Mouse (Mus musculus) kidney, postnatal 36 days (tissue): ENCODE measurements at regions not wholly inside any gene's neighbourhood (a gene's known extent, or its start where the extent isn't known, plus 50 kb on each side); places are given as distances from the start of the nearest gene placed in this dataset.

Experiments used
- DNase-seq, 2 experiments: peaks; one replicate each; pipeline ENCODE4 v3.0.0; 2021 to 2022; ENCODE audit warnings: mixed read lengths in 2 of 2

DNA sequence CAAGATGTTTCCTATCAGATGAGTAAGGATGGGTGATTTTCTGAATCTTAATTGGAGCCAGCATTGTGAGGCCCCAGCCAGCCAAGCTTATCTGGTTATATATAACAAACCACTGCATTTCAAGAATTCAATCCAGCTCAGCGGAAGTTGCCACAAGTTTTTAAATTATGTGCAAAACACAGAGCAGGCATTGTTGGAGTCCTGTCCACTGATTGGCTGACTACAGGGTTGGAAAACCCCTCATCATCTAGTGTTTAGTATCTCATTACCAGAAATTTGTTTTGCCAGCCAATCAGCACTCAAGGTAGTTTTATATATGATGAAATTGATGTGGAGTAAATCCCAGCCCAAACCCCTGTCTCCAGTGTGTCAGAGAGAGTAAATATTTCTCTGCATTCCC, 578.5 kb upstream of the Intu start:
- no peak for DNase-seq

DNA sequence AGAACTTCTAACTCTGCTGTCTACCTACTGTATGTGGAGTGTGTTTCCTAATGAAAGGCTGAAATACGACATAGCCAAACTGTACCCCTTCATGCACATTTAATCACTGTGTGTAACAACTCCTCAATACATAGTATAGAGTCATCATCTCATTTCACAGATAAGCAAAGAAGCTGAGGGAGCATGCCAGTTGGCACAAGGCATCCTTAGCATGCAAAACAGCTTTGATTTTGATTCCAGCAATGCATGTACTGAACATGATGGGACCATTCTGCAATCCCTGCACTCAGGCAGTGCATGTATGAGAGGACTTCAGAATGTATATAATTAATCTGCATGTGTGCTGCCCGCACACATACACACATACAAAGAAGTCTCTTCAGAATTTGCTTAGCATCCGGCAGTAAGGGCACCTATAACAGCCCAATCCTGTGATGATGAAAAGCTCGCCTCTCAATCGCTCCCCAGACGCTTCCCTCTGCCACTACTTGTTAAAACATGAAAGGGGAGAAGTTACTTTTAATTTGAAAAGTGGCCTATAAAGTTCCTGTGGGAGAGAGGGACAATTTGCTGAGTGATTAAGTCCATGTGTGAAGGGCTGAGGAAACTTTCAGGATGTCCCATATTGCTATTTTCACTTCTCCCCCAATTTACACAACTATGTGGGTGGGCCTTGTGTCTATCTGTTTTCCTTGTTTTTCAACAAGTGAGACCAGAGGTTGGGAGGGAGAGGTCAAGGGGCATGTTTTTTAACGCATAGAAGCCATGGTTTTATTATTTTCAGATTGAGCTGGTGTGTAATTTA, 569.0 kb upstream of the Intu start:
- DNase-seq: no peak

DNA sequence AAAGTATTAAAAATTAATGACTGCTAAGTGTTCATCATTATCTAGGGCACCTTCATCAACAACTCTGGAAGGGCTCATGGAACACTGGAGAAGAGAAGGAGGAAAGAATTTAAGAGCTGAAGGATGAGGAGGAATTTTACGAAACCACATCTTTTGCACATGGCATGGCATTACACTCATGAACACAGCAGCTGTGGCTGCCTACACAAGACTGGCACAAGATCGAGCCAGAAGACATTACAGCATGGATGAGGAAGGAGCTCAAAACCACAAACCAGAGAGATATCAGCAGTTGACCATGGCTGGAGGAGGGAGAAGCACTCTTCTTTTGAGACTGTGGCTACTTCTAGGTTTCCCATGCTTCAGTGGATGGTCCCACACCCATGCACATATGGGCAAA, 565.7 kb upstream of the Intu start:
- DNase-seq: no peak

DNA sequence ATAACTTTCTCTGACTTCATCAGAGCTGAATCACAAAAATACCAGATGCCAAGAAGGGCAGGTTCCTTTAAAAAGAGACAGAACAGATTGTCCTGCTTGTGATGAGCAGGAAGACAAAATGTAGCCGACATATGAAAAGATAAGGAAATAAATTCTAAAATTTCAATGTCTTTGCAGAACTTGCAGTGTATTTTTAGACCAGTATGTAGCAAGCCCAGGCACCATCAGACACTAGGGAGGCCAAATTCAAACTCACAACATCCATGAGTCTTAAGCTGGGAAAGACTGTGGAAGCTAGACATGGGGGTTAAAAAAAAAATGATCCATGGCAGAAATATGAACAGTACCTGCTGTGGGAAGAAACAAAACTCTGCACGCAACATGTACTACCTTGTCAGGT, 564.7 kb upstream of the Intu start:
- DNase-seq: no peak

DNA sequence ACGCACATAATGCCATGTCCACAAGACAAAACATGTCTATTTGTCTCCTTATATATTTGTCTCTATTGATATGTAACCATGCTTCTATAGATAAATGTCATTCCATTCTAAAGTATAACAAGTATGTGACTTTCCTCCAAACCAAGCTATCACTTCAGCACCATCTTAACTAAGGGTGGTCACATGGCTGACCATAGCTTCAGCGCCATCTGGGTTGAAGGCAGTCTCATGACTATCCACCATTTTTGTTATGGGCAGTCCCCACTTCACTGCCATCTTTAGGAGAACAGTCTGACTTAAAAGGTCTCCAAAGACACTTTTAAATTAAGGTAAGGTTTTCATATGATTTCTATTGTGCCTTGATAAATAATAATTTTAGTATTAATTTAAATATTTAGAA, 554.1 kb upstream of the Intu start:
- no peak for DNase-seq

DNA sequence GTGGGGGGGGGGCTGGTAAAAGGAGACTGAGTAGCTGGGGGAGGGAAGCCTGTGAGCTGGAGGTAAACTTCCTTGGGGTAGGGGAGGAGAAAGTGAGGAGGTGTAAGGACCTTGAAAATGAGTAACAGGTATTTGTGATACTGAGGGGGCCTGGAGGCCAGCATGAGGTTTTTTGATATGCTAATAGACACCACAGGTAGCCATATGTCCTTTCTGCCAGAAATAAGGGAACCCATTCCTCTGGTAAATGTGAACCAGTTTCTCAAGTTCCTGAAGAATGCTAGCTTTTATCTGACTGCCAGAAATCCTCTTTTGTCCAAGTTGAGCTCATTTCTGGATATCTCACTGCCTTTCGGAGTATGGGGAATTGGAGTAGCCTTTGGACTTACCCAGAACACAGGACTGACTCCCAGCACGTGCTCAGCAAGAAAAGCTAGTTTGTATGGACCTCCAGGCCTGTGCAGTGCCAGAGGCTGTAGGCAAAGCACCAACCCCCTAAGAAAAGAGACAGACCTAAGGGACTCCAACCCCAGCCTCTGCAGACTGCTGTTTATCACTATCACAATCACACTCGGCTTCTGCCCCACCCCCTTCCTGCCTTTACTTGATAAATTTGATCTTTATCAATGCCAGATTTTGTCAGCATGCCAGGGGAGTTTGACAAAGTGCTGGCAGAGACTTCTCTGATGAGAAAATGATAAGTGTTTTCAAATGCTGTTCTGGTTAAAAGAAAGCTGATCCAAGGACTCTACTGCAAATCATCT, 552.0 kb upstream of the Intu start:
- no peak for DNase-seq

DNA sequence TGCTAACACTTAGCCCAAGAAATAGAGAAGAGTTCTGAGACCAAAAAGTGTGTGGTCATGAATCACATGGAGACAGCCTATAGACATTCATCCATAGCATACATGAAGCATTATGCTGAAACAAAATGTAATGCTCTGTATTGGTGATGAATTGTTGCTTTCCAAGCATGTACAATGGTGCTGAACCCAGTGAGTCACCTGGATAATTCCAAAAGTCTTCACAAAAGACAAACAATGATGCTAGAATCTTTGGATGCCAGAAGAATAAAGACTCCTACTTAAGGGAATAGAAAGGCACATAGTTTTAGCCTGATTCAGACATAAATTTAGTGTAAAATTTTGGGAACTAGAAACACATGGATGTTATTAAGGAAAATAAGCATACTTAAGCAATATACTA, 548.4 kb upstream of the Intu start:
- DNase-seq: no peak

DNA sequence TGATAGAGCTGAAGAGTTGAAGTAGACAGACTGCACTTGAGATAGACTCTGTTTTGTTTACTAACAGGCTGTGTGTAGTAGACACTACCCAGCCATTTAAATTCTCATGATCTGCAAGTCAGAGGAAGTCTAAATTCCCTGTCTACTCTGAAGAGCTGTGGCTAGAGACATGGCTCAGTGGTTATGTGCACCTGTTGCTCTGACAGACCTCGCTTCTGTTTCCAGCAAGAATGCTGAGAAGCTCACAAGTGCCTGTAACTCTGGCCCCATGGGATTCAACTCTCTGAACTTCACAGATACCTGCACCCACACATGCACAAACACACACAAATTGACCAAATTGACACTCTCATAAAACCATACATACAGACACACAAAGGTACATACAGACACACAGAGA, 543.4 kb upstream of the Intu start:
- DNase-seq: no peak

DNA sequence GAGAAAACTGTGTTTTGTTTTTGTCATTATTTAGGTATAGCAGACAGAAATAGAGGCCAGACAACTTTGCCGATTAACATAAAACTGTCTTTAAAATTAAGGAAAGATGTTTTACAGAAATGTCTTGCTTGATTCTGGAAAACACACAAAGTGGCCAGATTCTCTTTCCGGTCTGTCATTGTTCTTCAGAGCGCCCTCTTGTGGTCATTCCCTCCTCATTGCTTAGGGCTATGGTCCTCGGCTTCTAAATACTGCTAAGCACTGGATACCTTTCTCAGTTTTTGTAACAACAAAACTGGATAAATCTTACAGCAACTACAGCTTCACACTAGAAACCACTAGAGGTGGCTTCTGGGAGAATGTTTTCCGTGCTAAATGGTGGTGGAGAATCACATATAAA, 532.5 kb upstream of the Intu start:
- peak; percentile 39 to 78 for DNase-seq

DNA sequence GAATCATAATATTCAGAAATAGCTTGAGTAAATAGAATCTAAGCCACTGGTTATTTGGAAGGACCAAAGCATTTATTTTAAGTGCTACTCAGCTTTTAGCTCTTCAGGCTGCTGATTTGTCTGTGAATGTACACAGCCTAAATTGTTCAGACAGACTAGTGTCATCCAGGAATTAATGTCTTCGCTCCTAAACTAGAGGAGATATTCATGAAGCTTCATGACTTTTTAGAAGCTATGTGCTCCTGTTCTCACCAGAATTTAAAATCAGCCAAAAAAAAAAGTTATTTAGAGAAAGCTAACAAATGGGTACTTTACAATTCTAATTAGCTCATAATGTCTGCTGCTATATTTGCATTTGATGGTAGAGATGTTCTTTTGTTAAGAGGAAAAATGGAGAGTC, 531.2 kb upstream of the Intu start:
- DNase-seq: no peak

DNA sequence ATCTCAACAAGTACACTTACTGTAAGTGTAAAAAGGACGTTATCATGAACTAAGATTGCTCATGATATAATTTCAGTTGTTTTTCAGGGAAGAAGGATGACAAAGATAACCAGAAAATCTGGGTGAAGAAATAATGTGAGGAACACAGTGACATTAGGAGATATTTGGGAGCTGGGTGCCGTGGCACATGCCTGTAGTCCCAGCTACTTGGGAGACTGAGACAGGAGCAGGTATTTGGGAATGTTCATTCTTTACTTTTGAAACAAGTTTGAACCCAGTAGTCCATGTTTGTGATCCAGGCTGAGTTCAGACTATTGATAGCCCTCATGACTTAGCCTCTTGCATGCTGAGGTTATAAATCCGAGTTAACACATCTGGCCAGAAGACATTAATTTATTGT, 528.2 kb upstream of the Intu start:
- no peak for DNase-seq

DNA sequence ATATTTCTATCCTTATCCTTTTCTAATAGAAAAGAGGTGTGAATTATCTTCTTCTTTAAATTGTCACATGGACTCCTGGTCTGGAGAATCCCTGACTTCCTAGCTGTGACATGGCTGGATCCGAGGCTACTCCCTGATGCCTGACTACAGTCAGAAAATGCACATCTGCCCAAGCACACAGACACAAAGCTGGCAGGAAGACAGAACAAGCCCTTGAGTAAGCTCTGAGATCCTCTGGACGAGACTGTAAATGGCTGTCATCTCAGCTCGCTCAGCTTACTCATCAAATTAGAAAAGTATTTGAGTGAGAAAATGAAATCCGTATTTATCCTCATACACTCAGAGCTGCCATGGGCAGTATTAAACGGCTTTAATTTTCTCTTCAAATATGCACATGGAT, 521.0 kb upstream of the Intu start:
- no peak for DNase-seq

DNA sequence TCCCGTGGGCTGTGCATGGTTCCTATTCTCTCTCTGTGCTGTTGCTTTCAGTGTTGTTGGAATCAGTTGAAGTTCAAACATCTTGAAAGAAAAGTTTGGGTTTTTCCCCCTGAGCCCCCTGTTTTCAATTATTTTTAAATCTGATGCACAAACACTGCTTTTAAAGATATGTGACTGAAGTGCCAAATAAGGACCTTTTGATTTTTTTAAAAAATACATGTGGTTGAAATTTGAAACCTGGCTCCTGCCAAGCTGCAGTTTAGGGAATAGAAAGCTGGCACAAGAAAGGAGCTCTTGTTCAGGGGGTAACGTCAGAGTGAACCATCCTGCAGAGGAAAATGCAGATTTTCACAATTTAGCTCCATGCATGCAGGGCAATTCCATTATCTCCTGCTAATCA, 509.4 kb upstream of the Intu start:
- DNase-seq: no peak

DNA sequence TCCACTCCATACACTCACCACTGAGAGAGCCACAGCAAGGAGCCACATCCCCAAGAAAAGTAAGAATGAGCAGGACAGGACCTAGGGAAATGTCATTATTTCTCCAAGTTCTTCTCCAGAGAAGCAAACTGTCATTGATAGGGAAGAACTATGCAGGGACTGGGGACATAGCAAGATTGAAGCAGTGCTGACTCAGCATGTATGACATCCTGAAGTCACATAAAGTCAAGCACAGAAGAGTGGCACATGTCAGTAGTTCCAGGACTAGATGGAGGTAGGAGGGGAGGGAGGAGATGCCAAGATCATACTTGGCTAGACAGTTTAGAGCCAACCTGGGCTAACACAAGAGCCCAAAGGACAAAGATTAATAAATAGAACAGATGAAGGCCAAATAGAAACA, 503.4 kb upstream of the Intu start:
- DNase-seq: no peak

DNA sequence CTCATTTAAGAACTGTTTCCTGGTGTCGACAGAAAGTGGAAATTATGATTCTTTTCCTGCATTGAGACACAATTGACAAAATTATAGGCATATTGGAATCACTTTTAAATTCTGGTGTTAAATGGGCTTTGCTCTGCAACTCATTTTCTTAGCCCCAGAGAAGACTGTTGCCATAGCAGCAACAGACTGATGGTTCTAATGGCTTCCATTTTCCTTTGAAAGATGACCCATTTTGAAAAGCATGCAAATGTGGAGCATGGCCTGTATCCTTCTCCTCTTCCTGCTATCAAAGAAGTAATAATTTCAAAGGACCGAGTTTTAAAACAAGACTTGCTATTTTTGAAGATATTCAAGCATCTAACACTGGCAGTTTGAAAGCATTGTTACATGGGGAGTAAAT, 494.9 kb upstream of the Intu start:
- no peak for DNase-seq

DNA sequence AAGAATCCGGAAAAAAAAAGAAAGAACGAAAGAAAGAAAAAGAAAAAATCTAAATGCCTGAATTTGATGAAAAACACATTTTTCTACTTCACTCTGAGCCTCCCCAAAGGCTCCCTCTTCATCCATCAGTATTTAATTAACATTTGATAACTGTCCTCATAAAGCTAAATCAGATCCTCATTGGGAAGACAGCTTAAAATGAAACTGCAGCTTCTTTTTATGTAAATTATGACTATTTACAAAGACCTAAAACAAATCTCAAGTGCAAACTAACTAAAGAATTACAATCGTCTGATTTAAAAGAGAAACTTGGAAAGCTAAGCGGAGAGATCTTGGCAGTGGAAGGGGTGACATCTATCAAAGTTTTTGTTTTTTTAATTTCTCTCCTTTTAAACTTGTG, 481.4 kb upstream of the Intu start:
- no peak for DNase-seq

DNA sequence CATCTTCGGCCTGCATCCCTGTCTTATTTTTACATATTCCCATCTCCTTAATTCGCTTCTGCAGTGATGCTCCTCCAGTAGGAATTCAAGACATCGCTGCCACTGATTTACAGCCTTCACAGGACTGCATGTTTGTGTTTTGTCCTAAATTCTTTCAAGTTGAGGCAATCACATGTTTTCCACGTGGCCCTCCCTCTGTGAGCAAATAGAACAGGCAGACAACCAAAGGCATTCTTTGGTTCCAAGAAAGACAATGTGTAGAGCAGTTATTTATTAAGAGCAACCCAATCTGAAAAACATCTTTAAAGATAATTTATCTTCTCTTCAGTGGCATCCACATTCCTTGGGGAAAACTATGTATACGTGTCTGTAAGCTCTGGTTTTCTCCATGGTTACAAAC, 472.8 kb upstream of the Intu start:
- peak in 1 of 2 experiments; percentile 6 for DNase-seq

DNA sequence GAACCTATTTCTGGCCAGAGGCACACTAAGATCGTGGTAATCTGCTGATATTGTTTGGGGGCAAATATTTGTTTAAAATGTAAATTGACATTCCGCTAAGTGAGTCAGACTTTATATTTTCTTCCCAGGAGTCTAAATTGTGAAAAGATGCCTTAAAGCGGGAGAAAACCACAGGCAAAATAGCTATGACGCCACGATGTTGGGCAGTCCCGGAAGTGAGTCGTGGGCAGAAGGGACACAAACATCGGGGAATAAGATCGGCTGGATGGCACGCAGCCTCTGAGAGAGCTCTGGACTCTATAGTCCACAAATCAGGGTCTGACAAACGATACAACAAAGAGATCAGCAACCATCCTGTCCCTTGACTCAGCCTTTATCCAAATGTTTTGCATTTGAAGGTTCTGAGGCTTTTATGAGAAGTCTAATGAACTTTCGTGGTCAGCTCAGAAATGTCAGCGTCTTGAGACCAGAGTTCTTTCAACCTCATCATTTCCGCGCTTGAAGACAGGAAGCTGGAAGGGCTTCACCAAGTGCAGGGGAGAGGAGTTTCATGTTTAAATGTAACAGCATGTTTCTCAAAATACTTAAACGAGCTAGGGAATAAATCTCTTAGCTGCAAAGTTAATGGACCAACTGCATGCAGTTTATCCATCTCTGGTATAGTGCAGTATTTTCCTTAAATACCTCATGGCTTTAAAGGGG, 472.2 kb upstream of the Intu start:
- peak; percentile 3 to 5 for DNase-seq

DNA sequence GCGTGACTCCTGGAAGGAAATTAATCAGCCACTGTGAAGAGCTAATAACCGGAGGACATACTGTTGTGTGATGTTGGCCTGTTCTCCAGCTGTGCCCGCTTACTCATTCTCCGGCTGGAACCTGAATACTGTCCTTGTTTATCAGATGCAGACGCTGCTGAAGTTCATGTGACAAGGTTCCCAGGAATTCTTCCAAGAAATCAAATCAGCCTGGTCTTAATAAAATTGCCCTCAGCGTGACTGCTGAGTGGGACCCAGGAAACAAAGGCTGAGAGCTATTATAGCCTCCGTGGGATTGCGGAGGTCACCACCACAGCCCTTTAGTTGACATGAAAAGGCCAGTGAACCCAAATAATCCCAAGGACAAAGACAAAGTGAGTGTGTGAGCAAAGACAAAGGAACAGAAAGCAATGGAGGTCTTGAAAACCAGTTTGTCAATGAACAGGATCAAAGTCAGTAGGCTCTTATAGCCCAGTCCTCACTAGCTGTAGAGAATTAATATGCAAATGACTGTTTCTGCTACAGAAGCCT, 460.9 kb upstream of the Intu start:
- DNase-seq: no peak

DNA sequence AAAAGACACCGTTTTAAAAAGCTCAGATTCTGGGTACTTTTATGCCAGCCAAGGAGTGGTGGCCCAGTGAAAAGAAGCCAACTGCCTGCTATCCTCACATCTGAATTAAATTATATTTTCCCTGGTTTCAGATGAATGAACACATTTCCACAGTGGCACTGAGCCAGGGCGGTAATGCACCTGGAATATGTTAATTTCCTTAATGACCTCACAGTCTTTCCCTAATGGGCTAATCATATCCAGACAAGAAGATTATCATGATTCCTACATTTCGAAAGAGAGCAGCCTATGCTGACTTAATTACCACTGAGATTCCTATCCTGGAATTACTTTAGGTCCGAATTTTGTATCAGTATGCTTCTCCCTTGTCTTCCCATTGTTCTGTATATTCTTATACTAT, 454.3 kb upstream of the Intu start:
- DNase-seq: no peak

DNA sequence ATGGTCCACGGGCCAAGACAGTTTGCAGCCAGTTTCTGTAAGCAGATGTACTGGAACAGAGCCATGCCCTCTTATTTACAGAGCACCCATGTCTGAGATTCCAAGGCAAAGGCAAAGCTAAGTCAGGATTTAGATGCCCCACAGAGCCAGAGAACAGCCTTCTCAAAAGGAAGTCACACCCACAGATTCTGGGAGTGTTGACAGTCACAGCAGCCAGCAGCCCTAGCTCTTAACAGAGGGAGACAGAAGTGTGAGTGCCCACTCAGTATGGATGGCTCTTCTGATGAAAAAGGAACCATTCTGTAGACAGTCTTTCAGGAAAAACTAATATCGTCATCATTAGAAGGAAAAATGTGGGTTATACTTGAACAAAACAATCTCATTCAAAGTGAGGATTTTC, 446.0 kb upstream of the Intu start:
- no peak for DNase-seq

DNA sequence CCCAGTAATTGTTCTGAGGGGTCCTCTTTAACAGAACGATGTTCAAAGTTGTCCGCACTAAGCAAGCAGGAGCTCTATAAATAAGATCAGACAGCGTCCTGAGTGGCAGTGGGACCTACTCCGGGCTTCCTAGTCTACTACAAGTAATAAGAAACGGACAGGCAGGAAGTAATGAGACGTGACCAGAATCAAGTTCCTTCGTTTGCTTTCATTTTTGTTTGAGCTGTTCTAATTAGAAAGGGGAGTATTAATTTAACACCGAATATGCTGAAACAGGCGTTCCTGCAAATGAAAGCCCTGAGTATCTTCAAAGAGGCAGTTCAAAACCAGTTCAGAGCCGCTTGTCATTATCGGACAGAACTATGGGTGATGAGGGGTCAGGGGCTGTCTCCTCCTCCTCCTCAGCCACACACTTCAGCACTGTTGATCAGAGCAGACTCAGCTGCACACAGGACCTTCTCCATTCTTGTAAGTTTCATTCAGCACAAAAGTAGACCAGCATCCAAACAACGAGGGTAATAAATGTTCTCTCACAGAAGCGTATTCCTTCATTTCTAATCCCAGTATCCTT, 439.2 kb upstream of the Intu start:
- no peak for DNase-seq

DNA sequence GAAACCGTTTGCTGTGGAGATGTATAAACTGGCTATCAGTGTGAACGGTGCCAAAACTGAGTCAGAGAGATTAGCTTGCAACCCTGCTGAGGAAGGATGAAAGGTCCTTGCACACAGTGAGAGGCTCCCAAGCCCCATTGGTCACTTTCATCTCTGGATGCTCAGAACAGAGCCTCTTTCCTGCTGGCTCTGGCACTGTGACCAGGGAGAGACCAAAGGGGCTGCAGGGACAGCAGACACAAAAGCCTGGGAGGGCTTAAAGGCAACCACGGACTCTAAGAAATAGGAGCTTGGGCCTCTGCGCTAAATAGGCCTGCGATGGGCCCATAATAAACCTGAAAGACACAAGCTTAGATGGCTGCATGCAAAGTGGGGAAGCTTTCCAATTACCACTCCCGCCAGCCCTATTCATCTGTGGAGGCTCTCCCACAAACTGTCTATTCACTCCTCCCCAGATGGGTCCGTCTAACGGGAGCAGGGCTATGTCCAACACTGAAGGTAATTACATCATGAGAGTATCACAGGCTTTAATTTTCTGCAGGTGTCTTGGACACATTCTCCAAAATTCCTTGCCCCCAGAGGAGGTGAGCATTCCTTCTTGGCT, 438.2 kb upstream of the Intu start:
- DNase-seq: no peak
